Mouse (Mus musculus): ENCODE results near the gene Csnk1d.

DNA sequence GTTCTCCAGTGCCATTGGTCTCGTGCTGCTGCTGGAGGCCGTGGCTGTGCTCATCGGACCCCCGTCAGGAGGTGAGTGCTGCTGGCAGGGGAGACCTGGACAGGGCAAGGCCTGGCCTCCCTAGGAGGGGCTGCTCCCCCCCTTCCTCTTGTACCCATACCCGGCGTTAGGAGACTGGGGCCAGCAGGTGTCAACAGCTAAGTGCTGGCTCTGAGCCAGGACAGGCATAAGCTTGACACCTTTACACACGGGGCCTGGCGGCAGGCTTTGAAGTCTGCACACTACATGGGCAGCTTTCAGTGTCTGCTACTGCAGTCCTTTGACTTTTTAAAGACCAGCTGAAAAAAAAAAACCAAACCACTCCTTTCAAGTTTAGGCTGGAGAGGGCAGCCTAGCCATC, 34.1 kb downstream of the Csnk1d start:
- TF ChIP-seq CTCF (IDR thresholded peaks at IDR 0.05; ENCODE audit: low read depth, low read length) (no peak), POLR2A (IDR thresholded peaks at IDR 0.05; ENCODE audit: borderline replicate concordance, low read depth, low read length) (no peak)
